Mouse (Mus musculus) neural tube, embryonic 12.5 days (tissue): ENCODE measurements around the gene Gm20219. TPM values are rescaled to one million over a fixed set of nuclear protein-coding genes. Genes with fewer than 3 reads are reported as not detected.

Experiments
- ATAC-seq: fragments of 200-750 bp; cut with Nextera tagmentation; 2 replicates; pipeline ENCODE4 v1.8.0; 2017; ENCODE audit warnings: low read depth, mild to moderate bottlenecking, moderate TSS enrichment, moderate library complexity; ENCODE audit not compliant: low FRiP score
- H3K27ac ChIP-seq: fragments of 300-500 bp; sonication (generic); 2 replicates; pipeline ENCODE4 v1.5.1; 2016
- H3K27me3 ChIP-seq: fragments of 300-500 bp; sonication (generic); replicated peaks from 2 replicates; pipeline ENCODE4 v1.6.1; 2016; ENCODE audit warnings: mild to moderate bottlenecking
- H3K36me3 ChIP-seq: fragments of 300-500 bp; sonication (generic); 2 replicates; pipeline ENCODE4 v1.6.1; 2016; ENCODE audit warnings: mild to moderate bottlenecking
- H3K4me1 ChIP-seq: fragments of 300-500 bp; sonication (generic); 2 replicates; pipeline ENCODE4 v1.6.1; 2016
- H3K4me2 ChIP-seq: fragments of 300-500 bp; sonication (generic); replicated peaks from 2 replicates; pipeline ENCODE4 v1.6.1; 2016; ENCODE audit warnings: mild to moderate bottlenecking
- H3K4me3 ChIP-seq: fragments of 300-500 bp; sonication (generic); 2 replicates; pipeline ENCODE4 v1.5.1; 2016
- H3K9ac ChIP-seq: fragments of 300-500 bp; sonication (generic); 2 replicates; pipeline ENCODE4 v1.6.1; 2016; ENCODE audit warnings: mild to moderate bottlenecking
- H3K9me3 ChIP-seq: fragments of 300-500 bp; sonication (generic); 2 replicates; pipeline ENCODE4 v1.6.1; 2016; ENCODE audit warnings: mild to moderate bottlenecking
- WGBS: fragments of 180-500 bp; shearing (Covaris S2); methylation state at CpG from one replicate; pipeline ENCODE4 v1.1.7; 2016; 5-methylcytosine and 5-hydroxymethylcytosine counted together
- polyA plus RNA-seq: library from polyadenylated mRNA; unstranded; fragments of >200 nt; fragmentation: Nextera tagmentation; extraction: Ambion mirVana; gene quantifications from 2 replicates; pipeline ENCODE4 v1.2.1, GENCODE M21; 2016

Gm20219 gene
- polyA plus RNA-seq, 1 experiment from 2014 or later: 1.4 TPM

- Histone ChIP-seq H3K27ac (no peak overlapping the region), H3K36me3 (no peaks in the 10 kb centered on the region), H3K9me3 (no peaks in the 10 kb centered on the region), H3K4me2 (no peak overlapping the region), H3K9ac (no peak overlapping the region), H3K27me3 (no peaks in the 10 kb centered on the region), H3K4me3 (no peak overlapping the region), H3K4me1 (peaks cover 42% of the 10 kb centered on the region)
- 82% methylated on average over 12 of the region's 12 CpGs for WGBS
- no peak for ATAC-seq
Observed at GRCm38 (mm10) chr17:56550784-56551475, 3.3 kb downstream of the Gm20219 start.

GRCm38 (mm10) chr17:56548605-56549105 lies 5.5 kb downstream of the Gm20219 start:
- no peaks in the 10 kb centered on the region for H3K36me3 ChIP-seq
- H3K9me3 ChIP-seq: no peaks in the 10 kb centered on the region
- 36% methylated on average over 4 of the region's 4 CpGs for whole genome bisulfite sequencing
- no peak overlapping the region for H3K27ac ChIP-seq
- H3K27me3 ChIP-seq: no peaks in the 10 kb centered on the region
- no peak overlapping the region; the same call in 1 of the 2 replicates for H3K4me2 ChIP-seq
- H3K4me1 ChIP-seq: peaks cover 39% of the 10 kb centered on the region
- no peak overlapping the region for H3K9ac ChIP-seq
- H3K4me3 ChIP-seq: no peak overlapping the region
- ATAC-seq: no peak

- Histone ChIP-seq H3K4me1 (peaks cover 40% of the 10 kb centered on the region), H3K4me3 (no peak overlapping the region), H3K9ac (no peak overlapping the region), H3K27me3 (no peaks in the 10 kb centered on the region), H3K9me3 (no peaks in the 10 kb centered on the region), H3K36me3 (no peaks in the 10 kb centered on the region), H3K4me2 (no peak overlapping the region; the same call in 1 of the 2 replicates), H3K27ac (no peak overlapping the region)
- WGBS: 71% methylated on average over 9 of the region's 9 CpGs
- no peak for ATAC-seq
Observed at GRCm38 (mm10) chr17:56547846-56548604, 6.2 kb downstream of the Gm20219 start.

DNA sequence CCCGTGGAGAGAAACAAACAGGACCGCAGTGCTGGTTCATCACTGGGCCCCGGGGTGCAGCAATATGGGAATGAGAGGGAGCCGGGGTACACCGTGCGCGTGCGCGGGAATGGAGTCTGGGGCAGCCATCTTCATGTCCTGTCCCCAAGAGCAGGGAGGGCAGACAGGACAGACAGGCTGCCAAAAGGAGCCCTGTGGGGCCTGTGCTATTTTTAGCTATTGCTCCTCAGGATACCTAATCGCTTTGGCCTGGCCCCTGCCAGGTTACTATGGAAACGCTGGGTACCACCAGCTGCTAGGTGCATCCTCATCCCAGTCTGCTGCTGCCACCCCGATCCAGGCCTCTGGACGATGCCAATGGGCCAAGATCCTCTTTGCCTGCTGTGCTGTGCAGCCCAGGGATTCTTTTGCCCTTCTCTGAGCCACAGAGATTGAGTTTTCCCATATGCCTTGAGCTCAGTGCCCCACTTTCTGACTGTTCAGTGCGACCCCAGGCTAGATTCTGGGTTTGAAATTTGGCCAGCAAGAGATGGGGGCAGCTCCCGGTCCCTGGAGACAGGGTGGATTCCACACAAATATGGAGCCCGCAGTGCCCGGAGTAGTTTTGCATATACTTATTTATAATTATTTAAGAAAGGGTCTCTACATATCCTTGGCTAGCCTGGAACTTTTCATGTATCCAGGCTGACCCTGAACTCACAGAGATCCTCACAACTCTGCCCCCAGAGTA lies 6.9 kb downstream of the Gm20219 start:
- Histone ChIP-seq H3K4me2 (no peak overlapping the region), H3K4me1 (peaks cover 42% of the 10 kb centered on the region), H3K4me3 (no peak overlapping the region), H3K9ac (no peak overlapping the region), H3K9me3 (no peaks in the 10 kb centered on the region), H3K27ac (no peak overlapping the region), H3K27me3 (no peaks in the 10 kb centered on the region), H3K36me3 (no peaks in the 10 kb centered on the region)
- 57% methylated on average over 17 of the region's 17 CpGs for WGBS
- no peak for ATAC-seq

DNA sequence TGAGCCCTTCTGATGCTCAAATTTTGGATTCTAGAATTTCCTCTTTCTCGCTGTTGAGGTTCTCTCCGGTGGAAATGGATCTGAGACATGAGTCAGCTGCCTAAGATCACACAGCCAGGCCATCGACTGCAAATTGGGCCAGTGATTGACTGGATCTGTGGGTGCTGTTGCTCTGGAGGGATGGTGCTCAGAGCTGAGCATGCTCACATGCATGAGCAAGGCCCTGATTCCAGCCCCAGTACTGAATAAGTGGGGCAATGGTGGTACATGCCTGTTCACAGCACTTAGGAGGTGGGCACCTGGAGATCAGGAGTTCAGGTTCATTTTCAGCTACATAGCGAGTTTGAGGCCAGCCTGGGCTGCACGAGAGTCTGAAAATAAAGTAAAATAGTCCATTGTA lies 7.6 kb downstream of the Gm20219 start:
- H3K9me3 ChIP-seq: no peaks in the 10 kb centered on the region
- WGBS: 87% methylated on average over 5 of the region's 5 CpGs
- H3K4me1 ChIP-seq: peaks cover 36% of the 10 kb centered on the region
- H3K9ac ChIP-seq: no peak overlapping the region
- H3K27ac ChIP-seq: no peak overlapping the region
- no peak for ATAC-seq
- no peaks in the 10 kb centered on the region for H3K36me3 ChIP-seq
- no peak overlapping the region for H3K4me3 ChIP-seq
- no peaks in the 10 kb centered on the region for H3K27me3 ChIP-seq
- H3K4me2 ChIP-seq: no peak overlapping the region

GRCm38 (mm10) chr17:56545945-56546344 lies 8.2 kb downstream of the Gm20219 start:
- no peak for ATAC-seq
- Histone ChIP-seq H3K36me3 (no peaks in the 10 kb centered on the region), H3K4me1 (peaks cover 31% of the 10 kb centered on the region), H3K4me2 (no peak overlapping the region), H3K27me3 (no peaks in the 10 kb centered on the region), H3K4me3 (no peak overlapping the region), H3K27ac (no peak overlapping the region), H3K9ac (no peak overlapping the region), H3K9me3 (no peaks in the 10 kb centered on the region)
- 86% methylated on average over 1 of the region's 1 CpGs for WGBS

DNA sequence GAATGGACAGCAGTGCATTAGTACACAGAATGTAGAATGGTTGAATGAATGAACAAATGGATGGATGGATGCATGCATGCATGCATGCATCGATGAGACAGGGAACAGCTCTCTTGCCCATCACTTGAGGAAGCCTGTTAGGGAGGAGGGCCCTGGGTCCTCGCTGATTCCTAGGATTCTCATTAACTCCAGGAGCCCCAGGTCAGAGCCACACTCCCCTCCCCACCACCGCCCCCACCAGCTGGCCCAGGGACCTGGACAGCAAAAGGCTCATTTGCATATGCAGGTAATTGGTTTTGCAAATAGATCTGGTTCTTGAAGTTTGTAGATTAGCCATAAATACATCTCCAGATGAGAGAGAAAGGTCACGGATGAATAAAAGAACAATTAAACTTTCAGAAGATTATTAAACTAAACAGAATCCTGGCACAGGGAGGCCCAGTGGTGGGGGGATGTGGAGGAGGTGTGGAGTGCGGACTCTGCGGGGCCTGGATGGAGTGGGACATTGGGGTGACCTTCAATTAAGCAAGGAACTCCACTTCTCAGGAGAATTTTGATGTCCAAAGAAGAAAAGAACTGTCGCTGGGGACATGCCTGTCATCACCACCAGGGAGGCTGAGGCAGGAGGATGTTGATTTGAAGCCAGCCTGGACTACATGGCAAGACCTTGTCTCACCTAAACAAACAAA lies 9.3 kb downstream of the Gm20219 start:
- 79% methylated on average over 7 of the region's 7 CpGs for WGBS
- no peaks in the 10 kb centered on the region for H3K9me3 ChIP-seq
- H3K27me3 ChIP-seq: no peaks in the 10 kb centered on the region
- H3K36me3 ChIP-seq: no peaks in the 10 kb centered on the region
- H3K4me2 ChIP-seq: no peak overlapping the region
- no peak for ATAC-seq
- no peak overlapping the region for H3K4me3 ChIP-seq
- H3K9ac ChIP-seq: no peak overlapping the region
- H3K27ac ChIP-seq: no peak overlapping the region
- peaks cover 26% of the 10 kb centered on the region for H3K4me1 ChIP-seq

- Histone ChIP-seq H3K4me3 (no peak overlapping the region), H3K4me2 (no peak overlapping the region), H3K9me3 (no peaks in the 10 kb centered on the region), H3K9ac (no peak overlapping the region), H3K4me1 (peaks cover 27% of the 10 kb centered on the region), H3K27ac (no peak overlapping the region), H3K27me3 (no peaks in the 10 kb centered on the region), H3K36me3 (no peaks in the 10 kb centered on the region)
- ATAC-seq: no peak
- WGBS: 81% methylated on average over 3 of the region's 3 CpGs
Observed at GRCm38 (mm10) chr17:56543684-56544224, 10.4 kb downstream of the Gm20219 start.

- Histone ChIP-seq H3K4me3 (no peak overlapping the region), H3K27ac (no peak overlapping the region), H3K27me3 (no peaks in the 10 kb centered on the region), H3K9ac (no peak overlapping the region), H3K4me1 (peaks cover 25% of the 10 kb centered on the region), H3K36me3 (no peaks in the 10 kb centered on the region), H3K9me3 (no peaks in the 10 kb centered on the region), H3K4me2 (no peak overlapping the region)
- 17% methylated on average over 8 of the region's 8 CpGs for WGBS
- ATAC-seq: no peak
Observed at GRCm38 (mm10) chr17:56542736-56543135, 11.5 kb downstream of the Gm20219 start.

GRCm38 (mm10) chr17:56540562-56540975 lies 13.6 kb downstream of the Gm20219 start:
- H3K9ac ChIP-seq: no peak overlapping the region
- H3K27me3 ChIP-seq: no peaks in the 10 kb centered on the region
- H3K4me1 ChIP-seq: peaks cover 23% of the 10 kb centered on the region
- no peak for ATAC-seq
- H3K9me3 ChIP-seq: no peaks in the 10 kb centered on the region
- H3K4me3 ChIP-seq: no peak overlapping the region
- no peak overlapping the region for H3K27ac ChIP-seq
- H3K4me2 ChIP-seq: no peak overlapping the region
- no peaks in the 10 kb centered on the region for H3K36me3 ChIP-seq
- WGBS: 35% methylated on average over 6 of the region's 6 CpGs

DNA sequence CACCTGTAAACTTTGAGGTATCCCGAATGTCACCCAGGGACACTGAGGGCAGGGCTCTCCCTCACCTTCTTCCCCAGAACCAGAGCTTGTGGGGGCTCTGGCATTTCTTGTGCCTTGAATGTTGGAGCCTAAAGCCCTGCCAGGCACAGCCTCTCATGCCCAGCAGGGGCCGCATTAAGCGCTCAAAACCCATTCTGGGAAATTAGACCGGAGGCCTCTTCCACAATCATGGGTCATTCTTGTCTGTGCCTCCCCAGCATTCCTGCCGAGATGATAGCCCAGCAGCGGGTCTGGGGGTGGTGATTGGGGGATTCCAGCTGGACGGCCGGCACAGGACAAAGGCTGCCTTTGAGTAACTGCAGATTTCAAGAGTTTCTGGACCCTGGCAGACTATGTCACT lies 16.3 kb downstream of the Gm20219 start:
- Histone ChIP-seq H3K9ac (no peak overlapping the region), H3K27ac (no peak overlapping the region), H3K4me2 (peak overlapping the region; percentile 16; the same call in 1 of the 2 replicates), H3K36me3 (no peaks in the 10 kb centered on the region), H3K4me1 (peaks cover 21% of the 10 kb centered on the region), H3K9me3 (no peaks in the 10 kb centered on the region), H3K4me3 (no peak overlapping the region), H3K27me3 (no peaks in the 10 kb centered on the region)
- ATAC-seq: peak; percentile 54
- WGBS: 11% methylated on average over 8 of the region's 8 CpGs
